Mouse (Mus musculus) v-Abl transformed pro-B cells (cell line): ENCODE measurements around the gene Tmeff1.

Source experiments
- in situ Hi-C, 2 experiments: fragments of 400-800 bp; cut with MboI; formaldehyde crosslinking; loops; one replicate each; pipeline ENCODE4 v1.15.1; 2025; ENCODE audit not compliant: unreplicated experiment in 2 of 2

Gene Tmeff1

DNA sequence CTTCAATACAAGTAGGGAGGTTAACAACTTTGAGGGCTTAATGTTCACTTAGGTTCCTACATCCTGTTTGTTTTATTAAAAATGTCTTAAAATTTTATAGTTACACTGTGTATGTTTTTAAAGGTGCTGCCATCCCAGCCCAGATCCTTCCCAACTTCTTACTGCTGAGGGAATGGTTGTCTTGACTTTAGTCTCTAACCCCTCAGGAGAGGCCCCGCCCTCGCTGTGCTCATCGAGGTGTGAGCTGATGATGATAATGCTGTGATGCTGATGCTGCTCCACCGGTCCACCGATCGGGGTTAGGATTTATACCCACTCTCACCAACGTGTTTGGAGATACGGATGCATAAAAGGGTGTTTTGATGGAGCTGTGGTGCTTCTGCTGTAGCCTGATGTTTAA, 23.1 kb upstream of the Tmeff1 start:
- in situ Hi-C loops: no loop called here

DNA sequence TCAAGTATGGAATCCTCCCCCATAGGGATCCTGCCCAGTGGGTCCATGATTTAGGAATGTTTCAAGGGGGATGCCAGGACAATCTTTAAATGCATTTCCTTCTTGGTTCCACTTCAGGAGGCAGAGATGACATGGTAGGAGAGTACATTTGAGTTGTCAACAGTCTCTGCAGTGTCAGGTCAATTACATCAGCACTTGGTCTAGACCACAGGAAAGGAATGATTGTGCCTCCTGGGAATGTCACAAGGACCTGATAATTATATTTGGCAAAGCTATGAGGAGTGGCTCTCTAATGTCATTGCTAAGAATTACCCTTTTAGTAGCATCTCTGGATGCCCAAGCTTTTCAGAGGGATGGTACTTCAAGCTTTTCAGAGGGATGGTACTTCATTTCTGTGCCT, 20.0 kb upstream of the Tmeff1 start:
- in situ Hi-C loops: no loop called here

DNA sequence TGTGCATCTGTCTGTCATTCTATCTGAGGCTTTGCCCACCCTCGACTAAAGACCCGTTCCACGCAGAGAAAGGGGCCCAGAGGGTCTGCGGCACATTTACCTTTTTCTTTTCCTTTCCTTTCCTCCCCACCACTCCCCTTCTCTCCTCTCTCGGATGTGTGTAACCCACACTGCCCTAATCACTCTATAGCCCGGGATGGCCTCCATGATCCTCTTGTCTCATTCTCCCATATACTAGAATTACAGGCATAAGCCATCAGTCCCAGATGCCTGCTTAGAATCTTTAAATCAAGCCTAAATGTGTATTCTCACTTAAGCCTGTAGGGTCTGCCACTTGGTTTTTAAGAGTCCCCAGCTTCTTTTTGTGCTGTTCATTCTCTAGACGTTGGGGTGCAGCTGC, 8.6 kb upstream of the Tmeff1 start:
- in situ Hi-C loops: no loop called here

DNA sequence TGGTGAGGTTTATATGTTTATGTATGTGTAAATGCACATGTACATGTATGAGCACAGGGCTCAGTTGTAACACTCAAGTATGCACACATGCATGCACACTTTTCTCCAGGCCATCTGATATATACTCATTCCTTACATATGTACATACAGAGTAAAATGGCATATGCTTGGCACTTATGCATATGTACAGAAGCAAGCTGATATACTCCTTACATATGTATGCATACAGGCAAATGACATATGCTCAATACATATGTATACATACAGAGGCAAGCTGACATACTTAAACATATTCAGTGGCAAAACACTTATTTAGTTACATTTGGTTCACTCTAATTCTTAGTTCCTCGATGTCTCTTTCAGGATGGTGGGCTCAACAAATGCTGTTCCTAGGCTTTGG, 7.1 kb upstream of the Tmeff1 start:
- in situ Hi-C loops: no loop called here

DNA sequence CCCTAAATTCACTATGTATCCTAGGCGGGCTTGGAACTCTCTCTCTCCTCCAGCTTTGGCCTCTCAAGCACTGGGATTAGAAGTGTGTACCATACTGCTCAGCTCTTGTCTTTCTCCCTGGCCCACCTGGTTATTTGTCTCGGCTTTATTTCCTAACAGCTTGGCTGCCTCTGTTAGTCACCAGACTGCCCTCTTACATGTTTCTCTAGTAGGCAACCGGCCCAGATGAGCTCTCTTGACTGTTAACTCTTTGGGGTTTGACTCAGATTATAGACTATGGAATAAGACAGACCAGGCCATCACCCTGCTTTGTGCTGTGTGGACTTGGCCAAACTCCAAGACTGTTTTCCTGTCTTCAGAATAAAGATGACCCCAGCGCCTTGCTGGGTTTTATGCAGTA, 6.6 kb upstream of the Tmeff1 start:
- in situ Hi-C loops: no loop called here

DNA sequence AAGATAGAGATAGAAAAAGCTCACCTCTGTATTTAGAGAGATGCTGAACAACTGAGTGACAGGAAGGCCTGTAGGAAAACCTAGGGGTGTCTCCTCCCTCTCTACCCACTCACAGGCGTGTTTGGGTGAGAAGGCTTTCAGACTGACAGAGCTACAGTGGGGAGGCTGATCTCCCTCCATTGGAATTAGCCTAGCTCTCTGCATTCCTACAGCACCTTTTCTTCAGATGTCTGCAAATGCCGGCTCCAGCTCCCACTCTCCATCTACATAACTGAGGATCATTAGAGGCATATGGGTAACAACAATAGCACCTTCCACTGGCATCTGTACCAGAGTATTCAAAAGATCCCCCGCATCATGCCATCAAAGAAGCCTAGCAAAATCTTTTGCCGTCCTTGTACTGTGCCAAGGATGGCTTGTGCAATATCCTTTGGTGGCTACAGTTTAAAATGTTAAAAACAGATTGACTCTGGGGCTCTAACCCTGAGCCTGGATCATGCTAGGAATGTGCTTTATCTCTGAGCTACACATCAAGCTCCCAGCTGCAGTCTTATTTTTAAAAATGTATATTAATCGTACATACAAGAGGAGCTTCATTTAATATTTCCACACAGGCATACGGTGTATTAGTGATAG, 5.4 kb upstream of the Tmeff1 start:
- in situ Hi-C loops: no loop called here

DNA sequence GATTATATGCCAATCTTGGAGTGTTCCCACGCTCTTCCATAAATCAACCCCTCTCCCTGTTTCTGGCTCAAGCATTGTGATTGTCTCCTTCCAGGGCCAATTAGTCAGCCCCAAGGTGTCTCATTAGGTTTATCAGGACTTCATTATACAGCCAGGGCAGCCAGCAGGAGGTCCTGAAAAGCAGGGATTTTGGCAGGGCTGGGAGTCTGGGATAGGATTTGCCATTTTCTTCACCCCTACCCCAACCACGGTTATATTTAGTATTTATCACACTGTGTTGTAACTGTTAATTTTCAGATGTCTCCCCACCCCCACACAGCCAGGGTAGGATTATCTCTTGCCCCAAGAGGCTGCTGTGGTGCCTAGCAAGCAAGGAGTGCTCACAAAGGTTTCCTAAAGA, 3.8 kb upstream of the Tmeff1 start:
- in situ Hi-C loops: no loop called here

DNA sequence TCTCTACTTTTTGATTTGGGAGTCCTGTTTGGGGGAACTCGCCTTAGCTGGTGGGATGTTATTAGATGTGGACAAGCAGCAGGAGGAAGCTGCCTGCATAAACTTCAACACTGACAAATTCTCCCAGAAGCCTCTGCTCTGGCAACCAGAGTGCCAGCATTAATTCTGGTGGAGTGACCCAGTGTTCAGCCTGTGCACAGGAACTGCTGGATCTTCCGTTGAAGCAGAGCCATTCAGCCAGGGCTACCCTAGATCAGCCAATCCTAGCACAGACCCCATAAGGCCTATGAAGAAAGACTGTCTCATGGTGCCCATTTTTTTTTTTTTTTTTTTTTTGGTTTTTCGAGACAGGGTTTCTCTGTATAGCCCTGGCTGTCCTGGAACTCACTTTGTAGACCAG, 3.0 kb upstream of the Tmeff1 start:
- in situ Hi-C loops: no loop called here

DNA sequence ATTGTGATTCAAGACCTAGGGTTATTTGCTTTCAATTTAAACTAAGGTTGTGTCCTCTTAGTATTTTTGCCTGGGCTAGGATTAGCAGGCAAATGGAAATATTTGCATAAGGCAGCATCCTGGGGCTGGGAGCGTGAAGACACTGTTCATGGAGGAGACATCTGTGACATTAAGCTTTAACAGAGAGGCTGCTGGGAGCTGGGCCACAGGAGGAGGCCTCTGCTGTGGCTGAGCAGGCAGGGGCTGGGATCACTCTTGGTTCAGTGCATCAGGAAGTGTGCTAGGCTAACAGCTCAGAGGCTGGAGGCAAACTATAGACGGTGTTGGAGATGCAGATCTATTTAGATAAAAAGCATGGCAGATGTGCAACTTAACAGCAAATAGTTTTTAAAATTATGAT, 2.0 kb upstream of the Tmeff1 start:
- in situ Hi-C loops: no loop called here

DNA sequence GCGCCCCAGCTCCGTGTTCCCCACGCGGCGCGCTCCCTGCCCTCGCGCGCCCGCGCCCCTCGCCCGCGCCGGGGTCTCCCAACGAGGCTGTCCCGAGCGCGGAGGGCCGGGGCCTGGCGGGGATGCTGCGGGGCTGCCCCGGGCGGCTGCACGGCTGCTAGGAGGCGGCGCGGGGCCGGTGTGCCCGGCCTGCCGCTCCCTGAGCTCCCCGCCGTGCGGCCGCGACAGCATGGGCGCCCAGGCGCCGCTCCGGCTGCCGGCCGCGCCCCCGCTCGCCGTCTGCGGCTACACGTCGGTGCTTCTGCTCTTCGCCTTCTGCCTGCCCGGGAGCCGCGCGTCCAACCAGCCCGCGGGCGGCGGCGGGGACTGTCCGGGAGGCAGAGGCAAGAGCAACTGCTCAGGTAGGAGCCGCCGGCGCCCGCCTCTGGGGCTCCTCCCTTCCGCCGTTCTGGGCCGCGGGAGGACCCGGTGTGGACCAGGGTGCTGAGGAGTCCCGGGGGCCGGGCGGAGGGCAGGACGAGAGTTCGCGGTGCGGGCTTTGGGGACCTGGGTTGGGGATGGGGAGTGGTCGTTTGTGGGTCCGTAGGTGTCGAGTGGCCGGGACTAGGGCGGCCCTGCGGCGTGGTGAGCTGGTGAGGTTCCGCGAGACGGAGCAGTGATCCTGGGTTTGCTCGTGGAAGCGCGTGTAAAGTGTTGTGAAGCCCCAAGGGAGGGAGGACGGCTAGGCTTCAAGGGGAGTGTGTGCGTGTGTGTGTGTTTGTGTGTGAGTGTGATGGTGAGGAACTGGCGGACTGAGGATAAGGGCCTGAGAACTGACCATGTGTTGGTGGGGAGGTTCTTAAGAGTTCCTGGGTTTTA, 496 bp downstream of the Tmeff1 start:
- in situ Hi-C loops: no loop called here

DNA sequence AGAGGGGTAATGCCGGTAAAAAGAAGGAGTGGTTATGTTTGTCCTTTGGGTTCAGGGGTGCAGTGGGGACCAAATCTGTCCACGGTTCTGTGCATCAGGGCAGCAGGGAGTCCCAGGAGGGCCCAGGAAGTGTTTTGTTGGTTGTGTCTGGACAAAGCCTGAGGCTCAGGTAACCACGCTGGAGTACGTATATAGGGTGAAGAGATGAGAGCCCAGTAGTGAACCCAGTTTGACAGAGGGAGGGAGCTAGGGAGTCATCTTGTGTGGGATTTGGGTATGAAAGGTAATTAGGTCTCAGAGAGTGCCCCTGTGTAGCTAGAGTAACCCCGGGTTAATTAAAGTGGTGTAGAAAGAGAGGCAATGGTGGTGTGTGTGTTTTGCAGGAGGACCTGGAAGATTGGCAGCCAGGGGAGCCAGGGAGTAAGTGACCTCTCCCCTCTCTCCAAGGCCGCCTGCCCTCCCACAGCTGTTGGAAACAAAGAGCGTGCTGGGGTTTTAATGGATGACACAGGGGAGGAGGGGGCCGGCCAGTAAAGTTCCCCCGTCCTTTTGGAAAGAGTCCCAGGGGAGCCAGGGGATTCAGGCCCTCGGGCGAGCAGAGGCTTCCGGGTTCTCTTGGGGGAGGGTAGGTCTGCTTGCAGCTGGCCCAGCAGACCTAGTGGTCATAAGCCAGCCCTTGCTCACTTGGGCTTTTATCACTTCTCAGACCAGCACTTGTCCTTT, 1.3 kb downstream of the Tmeff1 start:
- in situ Hi-C loops: no loop called here

DNA sequence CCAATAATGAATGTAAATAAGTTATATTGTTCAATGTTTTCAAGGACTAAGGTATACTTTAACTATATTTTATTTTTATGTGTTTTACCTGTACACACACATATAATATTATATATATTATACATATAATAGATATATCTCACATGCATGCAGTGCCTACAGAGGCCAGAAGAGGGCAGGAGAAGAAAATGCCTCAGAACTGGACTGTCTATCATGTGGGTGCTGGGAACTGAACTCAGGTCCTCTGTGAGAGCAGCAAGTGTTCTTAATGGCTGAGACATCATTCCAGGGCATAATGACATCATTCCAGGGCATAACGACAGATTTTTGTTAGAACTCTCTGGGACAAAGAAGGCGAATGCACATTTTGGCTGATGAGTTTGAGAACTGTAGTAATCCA, 2.6 kb downstream of the Tmeff1 start:
- in situ Hi-C loops: no loop called here

DNA sequence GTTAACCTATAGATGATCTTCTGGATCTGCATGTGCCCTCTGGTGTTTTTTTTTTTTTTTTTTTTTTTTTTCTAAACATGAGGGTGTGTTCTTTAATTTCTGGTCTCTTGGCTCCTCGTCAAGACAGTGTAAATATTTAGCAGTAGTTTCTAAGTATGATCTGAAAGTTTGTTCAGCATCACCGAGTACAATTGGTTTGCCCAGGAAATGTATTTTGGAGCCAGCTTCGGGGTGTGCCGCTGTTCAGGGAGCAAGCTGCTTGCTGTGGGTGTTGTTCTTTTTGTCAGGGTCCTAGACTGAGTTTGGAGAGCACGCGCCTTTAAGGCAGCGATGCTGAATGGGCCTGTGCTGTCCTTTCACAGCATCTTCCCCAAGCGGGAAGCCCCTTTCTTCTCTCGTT, 3.6 kb downstream of the Tmeff1 start:
- in situ Hi-C loops: no loop called here

DNA sequence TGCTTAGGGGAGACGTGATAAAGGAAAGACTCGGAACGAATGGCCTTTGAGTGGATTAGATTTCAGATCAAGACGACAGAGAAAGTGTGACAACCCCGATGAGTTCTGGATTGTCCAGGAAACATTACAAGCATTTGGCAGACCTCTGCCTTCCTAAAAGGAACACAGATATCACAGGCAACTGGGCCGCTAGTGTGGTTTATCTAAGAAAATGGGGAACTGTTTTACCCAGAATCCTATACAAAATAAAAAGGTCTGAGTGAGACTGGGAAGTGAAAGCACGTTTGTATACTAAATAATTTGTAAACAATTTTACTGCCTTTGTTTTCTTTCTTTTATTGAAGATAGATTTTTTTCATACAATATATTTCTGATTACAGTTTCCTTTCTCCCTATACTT, 5.9 kb downstream of the Tmeff1 start:
- in situ Hi-C loops: no loop called here

DNA sequence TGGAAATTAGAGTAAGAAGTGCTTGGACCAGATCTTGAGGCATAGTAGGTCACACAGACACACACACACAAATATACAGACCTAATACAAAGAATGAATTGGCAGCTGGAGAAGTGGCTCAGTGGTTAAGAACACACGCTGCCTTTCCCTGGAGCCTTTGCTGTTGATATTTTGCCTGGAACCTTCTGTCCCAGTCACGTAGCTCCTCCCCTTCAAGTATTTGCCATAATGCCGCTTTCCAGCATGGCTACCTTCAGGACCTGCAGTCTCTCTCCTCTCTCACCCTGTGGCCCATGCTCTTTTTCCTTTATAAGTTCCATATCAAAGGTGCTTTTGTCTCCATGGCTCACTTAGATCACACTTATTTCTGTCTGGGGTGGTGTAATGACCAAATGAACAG, 6.4 kb downstream of the Tmeff1 start:
- in situ Hi-C loops: no loop called here

DNA sequence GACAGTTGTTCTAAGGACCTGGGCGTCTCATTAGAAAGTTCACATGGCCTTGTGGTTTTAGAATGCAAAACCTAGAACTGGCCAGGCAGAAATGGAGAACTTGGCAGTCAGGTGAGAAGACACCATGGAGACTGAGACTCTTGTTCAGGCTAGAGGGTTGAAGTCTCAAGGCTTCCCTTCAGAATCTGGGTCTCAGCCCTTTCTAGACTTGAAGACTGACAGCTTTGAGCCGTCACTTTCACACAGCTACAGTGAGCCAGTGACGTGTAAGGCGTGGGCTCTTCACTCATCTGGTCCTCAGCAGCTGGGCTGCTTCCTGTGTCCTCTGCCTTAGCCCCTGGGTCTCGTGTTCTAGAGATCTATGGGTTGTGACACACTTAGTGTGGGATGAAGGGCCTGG, 7.4 kb downstream of the Tmeff1 start:
- in situ Hi-C loops: no loop called here

DNA sequence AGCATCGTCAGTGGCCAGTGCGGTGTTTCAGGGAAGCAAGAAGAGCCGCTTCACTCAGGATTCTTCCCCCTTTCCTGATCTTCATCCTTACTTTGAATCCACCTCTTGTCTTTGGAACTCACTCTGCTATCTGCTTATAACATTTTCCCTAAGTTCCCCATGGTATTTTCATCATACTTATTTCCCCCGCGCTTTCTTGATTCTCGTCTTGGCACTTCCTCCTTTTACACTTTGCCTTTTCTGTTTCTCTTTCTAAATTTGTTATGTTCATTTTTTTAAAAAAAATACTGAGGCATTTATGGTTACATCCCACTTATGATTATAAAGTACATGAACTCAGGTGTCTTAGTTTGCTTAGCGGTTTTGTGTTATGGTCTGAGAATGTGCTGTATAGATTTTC, 7.9 kb downstream of the Tmeff1 start:
- in situ Hi-C loops: no loop called here

DNA sequence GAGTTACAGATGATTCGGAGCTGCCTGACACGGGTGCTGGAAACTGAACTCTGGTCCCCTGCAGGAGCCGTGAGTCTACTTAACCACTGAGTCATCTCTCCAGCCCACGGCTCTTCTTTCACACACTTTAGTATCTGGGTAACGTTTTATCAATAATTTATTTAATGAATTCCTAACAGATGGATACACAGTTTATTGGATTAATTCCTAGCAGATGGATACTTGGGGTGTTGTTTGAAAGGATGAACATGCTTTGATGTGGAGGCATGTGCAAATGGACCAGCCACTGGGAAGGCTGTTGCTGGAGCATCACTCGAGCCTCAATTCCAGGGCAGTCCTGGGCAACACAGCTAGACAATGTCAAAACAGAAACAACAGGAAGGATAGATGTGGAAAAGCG, 11.1 kb downstream of the Tmeff1 start:
- in situ Hi-C loops: no loop called here

DNA sequence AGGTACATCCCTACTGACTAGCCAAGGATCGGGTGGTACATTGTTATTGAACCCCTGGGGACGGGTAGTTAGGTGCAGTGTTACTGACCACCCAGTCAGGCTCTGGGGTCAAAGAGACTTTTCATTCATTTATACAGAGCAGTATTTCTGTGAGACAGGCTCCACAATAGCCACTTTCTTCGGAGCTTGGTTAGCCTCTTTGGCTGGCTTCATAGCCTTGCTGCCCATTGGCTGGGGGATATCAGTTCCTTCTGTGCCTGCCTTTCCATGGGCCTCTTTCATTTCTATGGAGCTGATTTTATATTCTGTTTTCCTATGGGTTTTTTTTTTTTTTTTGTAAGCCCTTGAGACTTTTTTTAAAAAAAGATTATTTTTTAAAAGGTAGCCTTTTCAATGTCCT, 20.7 kb downstream of the Tmeff1 start:
- in situ Hi-C loops: no loop called here

DNA sequence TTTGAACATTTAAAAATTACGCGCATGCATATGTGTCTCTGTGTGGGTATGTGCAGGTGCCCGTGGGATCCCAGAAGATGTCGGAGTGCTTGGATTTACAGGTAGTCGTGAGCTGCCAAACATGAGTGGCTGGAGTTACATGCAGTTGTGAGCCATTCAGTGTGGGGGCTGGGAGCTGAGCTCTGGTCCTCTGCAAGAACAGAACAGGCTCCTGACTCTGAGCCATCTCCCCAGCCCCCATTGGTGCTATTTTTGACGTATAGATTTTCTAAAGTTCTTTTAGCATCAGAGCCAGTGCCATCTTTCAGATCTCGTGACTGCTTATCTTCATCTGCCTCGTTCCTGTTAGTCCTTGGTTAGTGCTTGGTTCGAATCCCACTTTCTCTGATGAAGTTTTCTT, 24.5 kb downstream of the Tmeff1 start:
- in situ Hi-C loops: no loop called here

DNA sequence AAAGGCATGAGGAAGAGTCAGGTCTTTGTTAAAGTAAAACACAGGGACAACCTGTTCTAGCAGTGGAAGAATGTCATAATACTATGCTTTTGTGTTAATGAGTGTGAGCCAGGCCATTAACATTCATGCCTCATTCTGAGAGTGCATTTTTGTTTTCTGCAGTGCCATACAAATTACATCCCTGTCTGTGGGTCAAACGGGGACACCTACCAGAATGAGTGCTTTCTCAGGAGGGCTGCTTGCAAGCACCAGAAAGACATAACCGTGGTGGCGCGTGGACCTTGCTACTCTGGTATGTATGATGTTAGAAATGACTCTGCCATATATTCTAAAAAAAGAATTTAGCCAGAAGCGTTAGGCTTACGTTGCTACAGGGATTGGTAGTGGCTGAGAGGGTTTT, 25.3 kb downstream of the Tmeff1 start:
- in situ Hi-C loops: no loop called here

DNA sequence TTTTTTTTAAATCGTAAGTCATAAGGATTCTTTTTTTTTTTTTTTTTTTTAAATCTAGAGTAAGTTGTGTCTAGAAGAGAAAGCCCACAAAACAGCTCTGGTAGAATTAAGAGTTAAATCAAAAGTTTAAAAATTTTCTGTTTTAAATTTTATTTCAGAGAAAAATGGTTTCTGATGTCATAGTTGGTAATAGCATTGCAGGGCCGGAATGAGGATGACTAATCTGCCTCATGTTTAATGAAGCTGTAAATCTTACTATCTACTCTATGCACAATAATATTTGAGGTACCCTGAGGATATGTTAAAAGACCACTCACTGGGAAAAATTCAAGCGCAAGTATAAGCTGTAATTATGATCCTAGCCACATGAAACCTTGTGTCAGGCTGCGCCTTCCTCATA, 30.5 kb downstream of the Tmeff1 start:
- in situ Hi-C loops: no loop called here
